Mouse (Mus musculus): Measurements from ENCODE around the gene Zcchc7. TPM values are rescaled to one million over a fixed set of nuclear protein-coding genes. Genes with fewer than 3 reads are reported as not detected.

Gene Zcchc7
- polyA plus RNA-seq, 1 experiment from 2014 or later, result 37.9 TPM

Small RNA genes within 50 kb of the gene (microRNA-seq; reads per million reads assigned to microRNA genes)
- gene Gm22639, result not detected

Other genes with a start within 250 kb of the Zcchc7 start
- 0.86 and 1.2 TPM in 2 replicates for gene Pax5, start 45.4 kb upstream of the Zcchc7 start, polyA plus RNA-seq (2015; fragmentation: Nextera tagmentation; extraction: Ambion mirVana)
- gene Grhpr, start 225.5 kb downstream of the Zcchc7 start, polyA plus RNA-seq (2015; fragmentation: Nextera tagmentation; extraction: Ambion mirVana), result 33.9 and 41.7 TPM in 2 replicates